Mouse (Mus musculus) liver, embryonic 14.5 days (tissue): ENCODE data around the gene Ccdc96. TPM values are rescaled to one million over a fixed set of nuclear protein-coding genes. Genes with fewer than 3 reads are reported as not detected.

Experiments
- ATAC-seq: fragments of 200-750 bp; cut with Nextera tagmentation; 2 replicates; pipeline ENCODE4 v1.8.0; 2017; ENCODE audit warnings: moderate number of reproducible peaks, mild to moderate bottlenecking, moderate library complexity; ENCODE audit not compliant: insufficient read depth
- DNase-seq, 3 experiments: peaks; one replicate each; pipeline ENCODE4 v3.0.0-alpha.2; 2012 to 2013; ENCODE audit warnings: low read depth in 3 of 3, low spot score in 3 of 3
- H3K27ac ChIP-seq: fragments of 300-500 bp; sonication (generic); 2 replicates; pipeline ENCODE4 v1.5.1; 2014; ENCODE audit warnings: moderate library complexity, mild to moderate bottlenecking, control low read depth, inconsistent platforms
- H3K27me3 ChIP-seq: fragments of 300-500 bp; sonication (generic); 2 replicates; pipeline ENCODE4 v1.6.1; 2014; ENCODE audit warnings: mild to moderate bottlenecking, low read length, moderate library complexity; ENCODE audit not compliant: control insufficient read depth, insufficient read depth
- H3K36me3 ChIP-seq: fragments of 300-500 bp; sonication (generic); replicated peaks from 2 replicates; pipeline ENCODE4 v1.6.1; 2014; ENCODE audit warnings: low read depth; ENCODE audit not compliant: control insufficient read depth, insufficient read depth
- H3K4me1 ChIP-seq, 2 experiments: fragments of 200-500 bp in 1 of 2; fragments of 300-500 bp in 1 of 2; sonication (generic) in 1 of 2; replicated peaks; 2 replicates each; pipeline ENCODE4 v1.6.1; 2012 to 2014; ENCODE audit warnings: antibody characterized with exemption in 1 of 2, inconsistent platforms in 1 of 2, low read length in 1 of 2; ENCODE audit not compliant: control insufficient read depth in 2 of 2, insufficient read depth in 2 of 2
- H3K4me2 ChIP-seq: fragments of 300-500 bp; sonication (generic); 2 replicates; pipeline ENCODE4 v1.6.1; 2014; ENCODE audit warnings: low read depth, mild to moderate bottlenecking, control low read depth, moderate library complexity
- H3K4me3 ChIP-seq, 2 experiments: fragments of 200-500 bp in 1 of 2; fragments of 300-500 bp in 1 of 2; sonication (generic) in 1 of 2; 2 replicates each; pipeline ENCODE4 v1.5.1; 2012 to 2014; ENCODE audit warnings: low read depth in 2 of 2, low read length in 2 of 2, mild to moderate bottlenecking in 2 of 2, control low read depth in 1 of 2, inconsistent platforms in 1 of 2, moderate library complexity in 1 of 2; ENCODE audit not compliant: insufficient read depth in 1 of 2
- H3K9ac ChIP-seq: fragments of 300-500 bp; sonication (generic); replicated peaks from 2 replicates; pipeline ENCODE4 v1.6.1; 2014; ENCODE audit warnings: mild to moderate bottlenecking, control low read depth, moderate library complexity
- H3K9me3 ChIP-seq: fragments of 300-500 bp; sonication (generic); 2 replicates; pipeline ENCODE4 v1.6.1; 2016; ENCODE audit warnings: low read length, mixed read lengths; ENCODE audit not compliant: control insufficient read depth
- CTCF ChIP-seq: IDR thresholded peaks from 2 replicates; pipeline ENCODE4 v1.5.1; 2016; ENCODE audit warnings: antibody characterized with exemption, low read depth, control low read depth
- EP300 ChIP-seq: IDR thresholded peaks from 2 replicates; pipeline ENCODE4 v1.6.1; 2016; ENCODE audit warnings: antibody characterized with exemption, low read depth
- WGBS: fragments of 180-500 bp; shearing (Covaris S2); extraction: QIAGEN DNeasy Blood & Tissue Kit; methylation state at CpG from one replicate; pipeline ENCODE4 v1.1.7; 2014; ENCODE audit not compliant: insufficient replicate concordance; 5-methylcytosine and 5-hydroxymethylcytosine counted together
- polyA plus RNA-seq, 2 experiments: library from polyadenylated mRNA; depleted of rRNA in 1 of 2; stranded (reverse) in 1 of 2; unstranded in 1 of 2; fragments of >200 nt; fragmentation: Nextera tagmentation in 1 of 2; extraction: Ambion mirVana in 1 of 2; gene quantifications; 2 replicates each; pipeline versions ENCODE4 v1.2.1 to v1.2.3; 2012 to 2014

The Ccdc96 gene
- polyA plus RNA-seq, 2 experiments = 0.11 to 0.18 TPM

DNA sequence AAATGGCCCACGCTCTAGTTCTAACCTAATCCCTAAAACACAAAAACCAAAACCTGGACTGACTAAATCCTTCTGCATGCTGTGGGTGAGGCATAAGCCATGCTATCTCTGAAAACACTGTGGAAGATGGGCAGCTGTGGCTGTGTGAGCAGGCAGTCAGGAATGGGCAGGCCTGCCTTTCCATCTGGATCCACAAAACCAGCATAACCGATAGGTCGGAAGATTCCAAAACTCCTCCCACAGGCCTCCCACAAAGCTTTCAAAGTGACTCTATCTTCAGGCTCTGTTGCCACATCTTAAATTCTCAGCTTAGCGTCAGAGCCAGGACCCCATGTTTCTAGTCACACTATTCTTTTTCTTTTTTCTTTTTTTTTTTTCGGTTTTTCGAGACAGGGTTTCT lies 9.5 kb downstream of the Ccdc96 start:
- H3K4me3 ChIP-seq = no peak overlapping the region
- ATAC-seq (no peak), DNase-seq (no peak)
- peaks cover 7% of the 10 kb centered on the region; the same call in 1 of the 2 replicates for H3K36me3 ChIP-seq
- H3K9me3 ChIP-seq = no peaks in the 10 kb centered on the region
- WGBS = 81% methylated on average over 6 of the region's 6 CpGs
- no peak overlapping the region for H3K4me2 ChIP-seq
- no peaks in the 10 kb centered on the region for H3K27me3 ChIP-seq
- TF ChIP-seq CTCF = no peak
- TF ChIP-seq EP300 = no peak
- no peak overlapping the region for H3K9ac ChIP-seq
- H3K27ac ChIP-seq = no peak overlapping the region
- no peaks in the 10 kb centered on the region for H3K4me1 ChIP-seq

DNA sequence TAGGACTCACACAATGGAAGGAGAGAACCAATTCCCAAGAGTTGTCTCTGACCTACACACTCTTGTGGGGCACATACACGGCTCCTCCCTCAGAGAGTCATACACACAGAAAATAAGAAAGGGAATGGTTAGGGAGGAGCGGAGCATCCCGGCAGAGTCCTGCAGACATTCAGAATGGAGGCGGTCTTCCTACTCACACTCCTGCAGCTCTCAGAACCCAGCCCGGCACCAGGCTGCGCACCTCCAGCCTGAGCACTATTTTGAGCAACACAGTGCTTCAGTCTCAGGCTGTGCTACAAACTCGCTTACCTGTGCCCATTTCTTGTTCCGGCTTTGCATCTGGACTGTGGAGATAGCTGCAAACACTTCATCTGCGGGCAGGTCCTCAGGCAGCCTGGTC lies 10.3 kb downstream of the Ccdc96 start:
- DNase-seq (no peak), ATAC-seq (no peak)
- H3K27ac ChIP-seq = no peak overlapping the region
- H3K9ac ChIP-seq = no peak overlapping the region
- H3K4me2 ChIP-seq = no peak overlapping the region
- no peak overlapping the region for H3K4me3 ChIP-seq
- H3K9me3 ChIP-seq = no peaks in the 10 kb centered on the region
- H3K27me3 ChIP-seq = no peaks in the 10 kb centered on the region
- H3K4me1 ChIP-seq = no peaks in the 10 kb centered on the region
- H3K36me3 ChIP-seq = peaks cover 7% of the 10 kb centered on the region; the same call in 1 of the 2 replicates
- 86% methylated on average over 9 of the region's 9 CpGs for WGBS
- no peak for TF ChIP-seq CTCF
- TF ChIP-seq EP300 = no peak

DNA sequence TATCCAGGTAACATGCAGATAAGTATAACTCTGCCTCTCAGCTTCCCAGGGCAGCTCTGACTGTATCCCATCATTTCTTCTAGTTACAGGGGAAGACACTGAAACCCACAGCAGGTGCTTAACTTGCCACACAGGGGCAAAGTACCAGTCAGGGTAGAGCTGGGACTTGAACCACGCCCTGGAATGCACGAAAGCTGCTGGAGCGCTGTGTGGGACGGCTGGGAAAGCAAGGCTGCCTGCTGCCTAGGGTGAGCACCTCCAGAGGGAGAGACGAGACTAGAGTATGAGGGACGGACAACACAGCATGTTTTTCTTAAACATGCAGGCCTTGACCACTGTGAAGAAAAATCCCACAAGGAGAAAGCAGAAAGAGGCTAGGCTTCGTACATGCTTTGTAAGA lies 20.8 kb downstream of the Ccdc96 start:
- H3K9ac ChIP-seq = no peak overlapping the region
- ATAC-seq (no peak), DNase-seq (no peak)
- no peaks in the 10 kb centered on the region for H3K4me1 ChIP-seq
- H3K9me3 ChIP-seq = no peaks in the 10 kb centered on the region
- H3K27ac ChIP-seq = no peak overlapping the region
- H3K4me2 ChIP-seq = no peak overlapping the region
- 83% methylated on average over 7 of the region's 7 CpGs for WGBS
- H3K4me3 ChIP-seq = no peak overlapping the region
- TF ChIP-seq CTCF (no peak), EP300 (no peak)
- H3K27me3 ChIP-seq = no peaks in the 10 kb centered on the region
- H3K36me3 ChIP-seq = no peaks in the 10 kb centered on the region; the same call in 1 of the 2 replicates

DNA sequence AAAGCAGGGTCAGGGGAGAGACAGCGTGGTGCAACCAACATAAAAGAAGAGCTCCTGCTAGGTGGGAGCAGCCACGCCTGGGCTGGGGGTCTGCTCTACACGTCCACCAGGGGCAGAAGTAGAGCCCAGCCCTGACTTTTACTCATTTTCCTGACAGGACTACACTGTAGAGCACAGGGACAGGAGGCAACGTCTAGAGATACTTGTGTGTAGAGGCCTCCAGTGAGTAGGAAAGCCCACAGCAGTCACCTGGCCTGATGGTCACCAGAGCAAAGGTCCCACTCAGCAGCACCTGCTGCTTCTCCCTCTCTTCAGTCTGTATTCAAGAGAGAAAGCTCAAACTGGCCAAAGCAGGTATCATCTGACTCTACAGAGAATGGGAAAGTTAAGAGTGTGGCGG lies 21.3 kb downstream of the Ccdc96 start:
- ATAC-seq (no peak), DNase-seq (no peak)
- Histone ChIP-seq H3K36me3 (no peaks in the 10 kb centered on the region; the same call in 1 of the 2 replicates), H3K4me3 (no peak overlapping the region), H3K9me3 (no peaks in the 10 kb centered on the region), H3K9ac (no peak overlapping the region), H3K4me2 (no peak overlapping the region), H3K4me1 (no peaks in the 10 kb centered on the region), H3K27ac (no peak overlapping the region), H3K27me3 (no peaks in the 10 kb centered on the region)
- 65% methylated on average over 5 of the region's 5 CpGs for WGBS
- TF ChIP-seq EP300 (no peak), CTCF (no peak)

- Histone ChIP-seq H3K4me1 (no peaks in the 10 kb centered on the region), H3K27ac (no peak overlapping the region), H3K27me3 (no peaks in the 10 kb centered on the region), H3K9ac (no peak overlapping the region), H3K36me3 (no peaks in the 10 kb centered on the region; the same call in 1 of the 2 replicates), H3K4me2 (no peak overlapping the region), H3K9me3 (no peaks in the 10 kb centered on the region), H3K4me3 (no peak overlapping the region)
- 84% methylated on average over 10 of the region's 10 CpGs for WGBS
- TF ChIP-seq CTCF = no peak
- TF ChIP-seq EP300 = no peak
- no peak for ATAC-seq
- no peak for DNase-seq
Measured at GRCm38 (mm10) chr5:36508351-36508750, 24.0 kb downstream of the Ccdc96 start.
